Mouse (Mus musculus) CH12.LX (cell line): ENCODE results near the gene Pcdh9.

Experiments
- CTCF ChIP-seq, 2 experiments: IDR thresholded peaks in 1 of 2; conservative IDR thresholded peaks in 1 of 2; 2 replicates each; pipeline ENCODE4 v1.5.1; 2011 to 2012; ENCODE audit warnings: low read depth in 2 of 2, low read length in 2 of 2, improper control_type of control experiment in 1 of 2, inconsistent platforms in 1 of 2, mild to moderate bottlenecking in 1 of 2, moderate library complexity in 1 of 2
- ELF1 ChIP-seq: IDR thresholded peaks from 2 replicates; pipeline ENCODE4 v1.6.1; 2014; ENCODE audit warnings: low read depth, mild to moderate bottlenecking, inconsistent platforms, low read length, improper control_type of control experiment
- MXI1 ChIP-seq: IDR thresholded peaks from 2 replicates; pipeline ENCODE4 v1.6.1; 2011; ENCODE audit warnings: mild to moderate bottlenecking, low read depth, low read length, improper control_type of control experiment
- TBP ChIP-seq: conservative IDR thresholded peaks from 2 replicates; pipeline ENCODE4 v1.6.1; 2011; ENCODE audit warnings: low read depth, low read length, improper control_type of control experiment
- USF1 ChIP-seq: IDR thresholded peaks from 2 replicates; pipeline ENCODE4 v1.6.1; 2014; ENCODE audit warnings: low read depth, mild to moderate bottlenecking, inconsistent platforms, low read length, improper control_type of control experiment

DNA sequence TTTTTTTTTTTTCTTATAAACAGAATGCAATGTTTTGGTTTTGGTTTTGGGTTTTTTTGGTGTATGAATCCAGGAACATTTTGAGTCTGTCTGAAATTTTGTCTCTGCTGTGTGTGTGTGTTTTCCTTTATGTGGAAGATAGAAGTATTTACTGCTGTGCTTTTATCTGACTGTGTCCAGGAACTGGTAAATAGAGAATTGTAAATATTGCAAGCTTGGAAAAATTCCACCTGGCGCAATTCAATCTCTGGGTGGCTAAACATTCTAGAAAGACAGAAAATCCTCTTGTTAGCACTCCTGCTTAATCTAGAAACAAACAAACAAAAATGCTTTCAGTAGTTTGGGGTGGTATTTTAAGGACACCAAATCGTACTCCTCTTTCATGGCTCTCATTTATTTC, 814.7 kb downstream of the Pcdh9 start:
- no peak for TF ChIP-seq MXI1
- TF ChIP-seq TBP: no peak
- no peak for TF ChIP-seq ELF1
- TF ChIP-seq CTCF (conservative IDR thresholded peaks at IDR 0.05 in 1 of 2, IDR thresholded peaks at IDR 0.05 in 1 of 2; ENCODE audit: low read depth in 2 of 2, low read length in 2 of 2): no peak
- TF ChIP-seq USF1: no peak
